Mouse (Mus musculus) lung, embryonic 14.5 days (tissue): ENCODE measurements around the gene Dock9. TPM values are rescaled to one million over a fixed set of nuclear protein-coding genes. Genes with fewer than 3 reads are reported as not detected.

Experiments used
- ATAC-seq: fragments of 200-750 bp; cut with Nextera tagmentation; 2 replicates; pipeline ENCODE4 v1.8.0; 2017; ENCODE audit warnings: mild to moderate bottlenecking, moderate TSS enrichment, moderate library complexity; ENCODE audit not compliant: insufficient read depth
- DNase-seq: peaks from one replicate; pipeline ENCODE4 v3.0.0-alpha.2; 2015
- H3K27ac ChIP-seq: fragments of 300-500 bp; sonication (generic); 2 replicates; pipeline ENCODE4 v1.5.1; 2014; ENCODE audit warnings: low read depth, mild to moderate bottlenecking, moderate library complexity
- H3K27me3 ChIP-seq: fragments of 300-500 bp; sonication (generic); 2 replicates; pipeline ENCODE4 v1.6.1; 2014; ENCODE audit warnings: low read length, control low read depth; ENCODE audit not compliant: insufficient read depth
- H3K36me3 ChIP-seq: fragments of 300-500 bp; sonication (generic); 2 replicates; pipeline ENCODE4 v1.6.1; 2014; ENCODE audit warnings: control low read depth; ENCODE audit not compliant: insufficient read depth
- H3K4me1 ChIP-seq: fragments of 300-500 bp; sonication (generic); 2 replicates; pipeline ENCODE4 v1.6.1; 2014; ENCODE audit warnings: antibody characterized with exemption, control low read depth; ENCODE audit not compliant: insufficient read depth
- H3K4me2 ChIP-seq: fragments of 300-500 bp; sonication (generic); 2 replicates; pipeline ENCODE4 v1.6.1; 2014; ENCODE audit warnings: mild to moderate bottlenecking
- H3K4me3 ChIP-seq: fragments of 300-500 bp; sonication (generic); 2 replicates; pipeline ENCODE4 v1.5.1; 2014; ENCODE audit warnings: low read depth, low read length
- H3K9ac ChIP-seq: fragments of 300-500 bp; sonication (generic); 2 replicates; pipeline ENCODE4 v1.6.1; 2014
- H3K9me3 ChIP-seq: fragments of 300-500 bp; sonication (generic); 2 replicates; pipeline ENCODE4 v1.6.1; 2016; ENCODE audit warnings: low read depth, low read length, control low read depth
- CTCF ChIP-seq: IDR thresholded peaks from 2 replicates; pipeline ENCODE4 v1.5.1; 2016; ENCODE audit warnings: antibody characterized with exemption, low read depth
- WGBS: fragments of 180-500 bp; shearing (Covaris S2); extraction: QIAGEN DNeasy Blood & Tissue Kit; methylation state at CpG from one replicate; pipeline ENCODE4 v1.1.7; 2014; 5-methylcytosine and 5-hydroxymethylcytosine counted together
- polyA plus RNA-seq: library from polyadenylated mRNA; unstranded; fragments of >200 nt; fragmentation: Nextera tagmentation; extraction: Ambion mirVana; gene quantifications from 2 replicates; pipeline ENCODE4 v1.2.1, GENCODE M21; 2014

Gene Dock9
- polyA plus RNA-seq, 1 experiment from 2014 or later, result 14.6 TPM

DNA sequence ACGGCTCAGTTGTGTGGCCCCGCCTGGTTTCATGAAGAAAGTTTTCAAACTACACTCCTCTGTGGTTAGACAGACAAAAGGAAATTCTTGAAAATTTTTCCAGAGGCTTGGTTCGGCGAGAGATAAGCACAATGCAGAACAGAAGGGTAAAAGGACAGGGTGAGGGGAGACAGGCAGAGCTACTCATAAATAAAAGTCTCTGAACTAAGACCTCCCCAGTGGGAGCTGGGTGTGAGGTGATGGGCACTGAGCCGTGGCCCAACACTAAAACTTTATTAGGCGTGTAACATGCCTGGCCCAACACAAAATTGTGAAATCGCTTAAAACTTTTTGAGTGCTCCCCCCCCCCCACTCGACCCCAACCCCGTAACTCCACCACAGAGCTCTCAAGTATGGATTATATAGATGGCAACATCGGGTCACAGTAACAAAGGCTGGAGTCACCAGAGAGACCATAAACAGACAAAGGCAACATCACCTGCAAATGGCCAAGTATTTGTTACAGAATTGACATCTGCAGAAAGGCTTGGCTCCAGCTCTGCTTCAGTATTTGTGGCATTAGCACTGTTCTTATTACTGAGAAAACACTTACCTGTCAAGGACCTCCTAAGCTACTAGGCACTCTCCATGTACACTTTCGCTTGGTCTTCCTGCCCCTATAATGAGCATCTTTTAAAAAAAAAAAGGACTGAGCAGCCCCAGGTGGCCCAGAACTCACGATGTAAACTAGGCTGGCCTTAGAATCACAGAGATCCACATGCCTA is 138.4 kb downstream of the Dock9 start:
- no peaks in the 10 kb centered on the region for H3K9me3 ChIP-seq
- ATAC-seq, result peak; percentile 32; the same call in 1 of the 2 replicates
- H3K27ac ChIP-seq, result peak overlapping the region; percentile 36; the same call in 1 of the 2 replicates
- H3K27me3 ChIP-seq, result no peaks in the 10 kb centered on the region
- 0 out of 2 replicates have a peak, but pooled peaks cover 5% of the 10 kb centered on the region for H3K36me3 ChIP-seq
- peak; percentile 48 for DNase-seq
- H3K9ac ChIP-seq, result no peak overlapping the region
- H3K4me2 ChIP-seq, result no peak overlapping the region
- 39% methylated on average over 12 of the region's 12 CpGs for WGBS
- H3K4me3 ChIP-seq, result no peak overlapping the region
- H3K4me1 ChIP-seq, result peaks cover 36% of the 10 kb centered on the region
- TF ChIP-seq CTCF, result no peak

DNA sequence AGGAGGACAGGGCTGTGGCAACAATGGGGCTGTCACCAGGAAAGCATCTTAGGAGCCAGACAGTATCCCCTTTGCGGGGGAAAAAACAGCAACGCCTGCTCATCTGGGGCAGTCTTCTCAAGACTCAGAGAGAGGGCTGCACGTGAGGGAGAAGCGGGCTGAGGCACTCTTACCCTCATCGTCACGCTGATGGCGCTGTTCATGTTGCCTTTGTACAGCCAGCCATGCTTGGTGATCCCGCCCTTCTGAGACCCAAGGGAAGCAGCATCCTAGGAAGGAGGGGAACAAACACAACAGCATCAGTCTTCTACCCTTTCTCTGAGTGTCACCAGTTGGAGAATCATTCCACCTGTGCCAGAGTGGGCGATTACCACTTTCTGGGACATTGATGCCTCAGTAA is 139.1 kb downstream of the Dock9 start:
- TF ChIP-seq CTCF, result no peak
- Histone ChIP-seq H3K27me3 (no peaks in the 10 kb centered on the region), H3K4me1 (peaks cover 43% of the 10 kb centered on the region), H3K4me2 (no peak overlapping the region), H3K4me3 (no peak overlapping the region), H3K9ac (no peak overlapping the region), H3K9me3 (no peaks in the 10 kb centered on the region), H3K36me3 (0 out of 2 replicates have a peak, but pooled peaks cover 5% of the 10 kb centered on the region), H3K27ac (no peak overlapping the region)
- 76% methylated on average over 9 of the region's 9 CpGs for WGBS
- DNase-seq (no peak), ATAC-seq (no peak)

DNA sequence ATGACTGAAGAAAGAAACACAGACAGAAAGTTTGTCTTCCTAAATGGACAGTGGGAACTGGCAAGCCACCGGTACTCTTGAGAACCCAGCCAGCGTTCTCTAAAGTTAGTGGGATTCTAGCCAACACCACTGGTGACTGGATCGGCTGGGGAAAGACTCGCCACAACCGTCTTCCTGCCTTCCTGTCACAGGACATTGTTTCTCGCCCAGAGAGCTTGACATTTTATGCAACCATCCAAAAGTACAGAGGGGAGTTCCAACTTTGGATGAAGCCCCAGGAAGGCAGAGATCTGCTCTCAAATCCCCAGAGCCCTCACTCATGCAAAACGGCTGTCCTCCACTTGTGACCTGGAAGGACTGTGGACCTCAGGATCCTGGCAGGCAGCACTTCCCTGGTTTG is 140.0 kb downstream of the Dock9 start:
- H3K9ac ChIP-seq, result no peak overlapping the region
- 0 out of 2 replicates have a peak, but pooled peaks cover 5% of the 10 kb centered on the region for H3K36me3 ChIP-seq
- no peak overlapping the region for H3K27ac ChIP-seq
- H3K4me2 ChIP-seq, result no peak overlapping the region
- DNase-seq (peak; percentile 64), ATAC-seq (no peak)
- no peak for TF ChIP-seq CTCF
- peaks cover 45% of the 10 kb centered on the region for H3K4me1 ChIP-seq
- no peaks in the 10 kb centered on the region for H3K9me3 ChIP-seq
- no peak overlapping the region for H3K4me3 ChIP-seq
- WGBS, result 39% methylated on average over 7 of the region's 7 CpGs
- H3K27me3 ChIP-seq, result no peaks in the 10 kb centered on the region

DNA sequence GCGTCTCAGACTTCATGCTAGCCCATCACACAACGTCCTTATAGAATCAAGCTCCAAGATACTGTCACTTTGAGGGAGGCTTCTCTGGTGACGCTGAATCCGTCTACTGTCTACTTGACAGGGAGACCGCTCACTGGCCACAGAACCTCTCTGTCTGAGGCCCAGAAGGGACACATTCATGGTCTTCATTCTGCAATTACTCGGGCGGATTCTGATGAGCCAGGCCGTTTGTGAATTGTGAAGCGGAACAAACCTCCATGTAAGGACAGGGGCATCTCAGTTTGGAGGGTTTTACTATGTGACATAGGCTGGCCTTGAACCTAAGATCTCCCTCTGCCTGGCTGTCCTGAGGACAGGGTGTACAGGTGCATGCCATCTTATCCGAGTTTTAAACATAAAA is 140.7 kb downstream of the Dock9 start:
- Histone ChIP-seq H3K27ac (no peak overlapping the region), H3K27me3 (no peaks in the 10 kb centered on the region), H3K9me3 (no peaks in the 10 kb centered on the region), H3K4me2 (no peak overlapping the region), H3K9ac (no peak overlapping the region), H3K36me3 (0 out of 2 replicates have a peak, but pooled peaks cover 5% of the 10 kb centered on the region), H3K4me1 (peaks cover 45% of the 10 kb centered on the region), H3K4me3 (no peak overlapping the region)
- WGBS, result 92% methylated on average over 10 of the region's 10 CpGs
- TF ChIP-seq CTCF, result no peak
- no peak for ATAC-seq
- DNase-seq, result no peak

DNA sequence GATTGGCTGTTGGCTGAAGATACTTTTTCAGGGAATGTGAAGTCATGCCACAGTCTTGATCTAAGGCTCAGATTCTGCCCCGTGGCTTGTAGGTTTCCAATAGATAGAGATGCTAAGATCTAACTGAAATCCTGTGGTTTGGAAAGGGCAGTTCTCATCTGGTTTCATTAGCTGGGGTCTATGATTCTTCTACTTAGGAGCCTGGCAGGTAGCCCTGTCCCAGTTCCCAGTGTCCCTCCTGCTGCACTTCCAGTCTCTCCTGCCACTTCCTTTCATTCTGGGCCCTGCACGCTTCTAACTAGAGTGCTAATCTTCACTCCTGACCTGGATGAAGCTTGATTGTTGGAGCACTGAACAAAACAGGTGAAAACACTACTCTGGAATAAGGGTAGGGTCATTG is 142.7 kb downstream of the Dock9 start:
- no peak for DNase-seq
- TF ChIP-seq CTCF, result no peak
- H3K9me3 ChIP-seq, result no peaks in the 10 kb centered on the region
- H3K27me3 ChIP-seq, result no peaks in the 10 kb centered on the region
- H3K4me3 ChIP-seq, result no peak overlapping the region
- H3K27ac ChIP-seq, result peak overlapping the region; percentile 36; the same call in 1 of the 2 replicates
- H3K9ac ChIP-seq, result no peak overlapping the region
- H3K4me1 ChIP-seq, result peaks cover 33% of the 10 kb centered on the region
- no peak; the same call in 1 of the 2 replicates for ATAC-seq
- peak overlapping the region; percentile 16; the same call in 1 of the 2 replicates for H3K4me2 ChIP-seq
- H3K36me3 ChIP-seq, result 0 out of 2 replicates have a peak, but pooled peaks cover 5% of the 10 kb centered on the region
- WGBS, result 48% methylated on average over 2 of the region's 2 CpGs

DNA sequence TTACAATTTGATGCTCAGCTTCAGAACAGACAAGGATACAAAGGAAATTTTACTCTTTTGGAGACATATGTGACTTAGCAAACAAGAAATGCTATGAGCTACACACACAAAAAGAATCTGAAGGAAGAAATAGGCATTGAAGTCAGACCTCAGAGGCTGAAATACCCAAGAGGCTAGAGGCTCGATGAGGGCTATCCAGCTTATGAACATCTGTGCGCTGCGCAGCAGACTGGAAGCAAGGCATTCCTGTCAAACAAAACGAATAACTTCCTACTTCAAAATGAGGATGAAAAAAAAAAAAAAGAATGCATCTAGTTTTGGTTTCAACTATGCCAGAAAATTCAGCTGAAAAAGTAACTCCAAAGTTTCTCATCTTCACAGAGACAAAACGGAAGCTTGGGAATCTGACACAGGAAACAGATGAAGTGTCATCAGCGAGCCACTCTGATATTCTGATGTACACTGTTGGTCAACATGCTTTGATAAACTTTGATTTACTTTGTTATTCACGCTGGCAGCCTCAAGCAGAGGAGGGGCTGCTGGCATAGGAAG is 143.1 kb downstream of the Dock9 start:
- no peak; the same call in 1 of the 2 replicates for ATAC-seq
- Histone ChIP-seq H3K9me3 (no peaks in the 10 kb centered on the region), H3K4me1 (peaks cover 29% of the 10 kb centered on the region), H3K27ac (peak overlapping the region; percentile 36; the same call in 1 of the 2 replicates), H3K9ac (no peak overlapping the region), H3K4me2 (peak overlapping the region; percentile 16; the same call in 1 of the 2 replicates), H3K36me3 (0 out of 2 replicates have a peak, but pooled peaks cover 5% of the 10 kb centered on the region), H3K4me3 (no peak overlapping the region), H3K27me3 (no peaks in the 10 kb centered on the region)
- DNase-seq, result peak; percentile 72
- WGBS, result 26% methylated on average over 7 of the region's 7 CpGs
- TF ChIP-seq CTCF, result no peak

DNA sequence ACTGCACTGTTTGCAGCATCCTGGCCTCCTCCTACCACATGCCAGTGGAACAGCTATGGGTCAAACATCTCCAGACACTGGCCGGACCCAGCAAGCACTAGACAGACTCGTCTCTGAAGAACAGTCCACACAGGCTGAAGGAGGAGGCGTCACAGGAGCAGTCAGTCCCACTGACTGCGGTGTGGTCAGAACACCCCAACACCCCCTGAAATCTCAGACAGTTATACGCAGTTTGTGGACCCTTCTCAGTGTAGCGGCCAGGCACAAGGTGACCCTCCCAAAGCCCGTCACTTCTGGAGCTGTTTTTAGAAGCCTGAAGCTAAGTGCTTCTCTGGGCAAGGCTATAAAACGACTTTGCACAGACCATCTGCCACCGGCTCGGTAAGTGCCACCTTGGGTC is 143.9 kb downstream of the Dock9 start:
- no peak for TF ChIP-seq CTCF
- Histone ChIP-seq H3K9me3 (no peaks in the 10 kb centered on the region), H3K4me2 (no peak overlapping the region), H3K36me3 (0 out of 2 replicates have a peak, but pooled peaks cover 5% of the 10 kb centered on the region), H3K4me3 (no peak overlapping the region), H3K27me3 (no peaks in the 10 kb centered on the region), H3K9ac (no peak overlapping the region), H3K4me1 (peaks cover 26% of the 10 kb centered on the region), H3K27ac (peak overlapping the region; percentile 24; the same call in 1 of the 2 replicates)
- WGBS, result 60% methylated on average over 10 of the region's 10 CpGs
- no peak for DNase-seq
- peak; percentile 16; the same call in 1 of the 2 replicates for ATAC-seq
